Mouse (Mus musculus): Measurements from ENCODE around the gene Map3k19. TPM values are rescaled to one million over a fixed set of nuclear protein-coding genes. Genes with fewer than 3 reads are reported as not detected.

Gene Map3k19
- total and polyA plus RNA-seq, 3 experiments, result 0.10 to 0.41 TPM; not detected in 1

GRCm38 (mm10) chr1:127780142-127780541 is 74.7 kb downstream of the Map3k19 start:
- H3K36me3 ChIP-seq (ENCODE audit: control insufficient read depth, insufficient read depth, low read length), result peaks cover 54% of the 10 kb centered on the region
- intact Hi-C loops (cut with DNase I), result no loop called here
- H3K27ac ChIP-seq, result no peak overlapping the region
- no peak for DNase-seq
- peaks cover 19% of the 10 kb centered on the region for H3K4me1 ChIP-seq (ENCODE audit: control insufficient read depth, insufficient read depth, low read length)
- H3K27me3 ChIP-seq (ENCODE audit: control insufficient read depth, insufficient read depth, low read length), result no peaks in the 10 kb centered on the region
- no peak overlapping the region for H3K9ac ChIP-seq (ENCODE audit: low read depth, low read length)
- WGBS, result 13% methylated on average over 3 of the region's 3 CpGs
- no peak for TF ChIP-seq POLR2A (IDR thresholded peaks at IDR 0.05; ENCODE audit: insufficient read depth, low read depth, low read length)
- no peak overlapping the region for H3K4me3 ChIP-seq
- peaks cover 11% of the 10 kb centered on the region for H3K79me2 ChIP-seq (replicated peaks; ENCODE audit: control insufficient read depth, insufficient read depth, low read length)

DNA sequence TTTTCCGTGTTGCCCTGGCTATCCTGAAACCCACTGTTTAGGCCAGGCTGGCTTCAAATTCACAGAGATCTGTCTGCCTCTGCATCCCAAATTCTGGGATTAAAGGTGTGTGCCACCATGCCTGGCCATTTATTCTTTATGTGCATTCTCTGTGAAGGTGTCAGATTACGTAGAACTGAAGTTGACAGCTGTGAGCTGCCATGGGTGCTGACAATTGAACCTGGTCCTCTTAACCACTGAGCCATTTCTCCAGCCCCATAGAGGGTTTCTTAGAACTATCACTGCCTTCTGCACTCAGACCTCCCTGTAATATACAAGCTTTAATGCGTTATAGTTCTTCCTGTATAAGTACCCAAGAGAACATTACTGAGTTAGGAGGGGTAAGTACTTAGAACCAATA is 76.2 kb downstream of the Map3k19 start:
- TF ChIP-seq EP300 (IDR thresholded peaks at IDR 0.05; ENCODE audit: insufficient read depth, low read depth, low read length), result no peak
- TF ChIP-seq CTCF (IDR thresholded peaks at IDR 0.05), result no peak
- TF ChIP-seq POLR2A (IDR thresholded peaks at IDR 0.05; ENCODE audit: insufficient read depth, low read depth, low read length), result no peak
- Histone ChIP-seq H3K4me3 (no peak overlapping the region), H3K79me2 (replicated peaks; ENCODE audit: control insufficient read depth, insufficient read depth, low read length) (peaks cover 11% of the 10 kb centered on the region), H3K36me3 (ENCODE audit: control insufficient read depth, insufficient read depth, low read length) (peaks cover 45% of the 10 kb centered on the region), H3K4me1 (ENCODE audit: control insufficient read depth, insufficient read depth, low read length) (peaks cover 17% of the 10 kb centered on the region), H3K9ac (ENCODE audit: low read depth, low read length) (no peak overlapping the region), H3K27me3 (ENCODE audit: control insufficient read depth, insufficient read depth, low read length) (no peaks in the 10 kb centered on the region), H3K27ac (no peak overlapping the region)
- WGBS, result 80% methylated on average over 3 of the region's 3 CpGs
- intact Hi-C loops (cut with DNase I), result loop anchor here (5.0 to 10.0 kb wide), 2 partner anchors 464 to 574 kb away; partner anchors contain the start of genes Mgat5 and Ubxn4
- DNase-seq, result no peak

DNA sequence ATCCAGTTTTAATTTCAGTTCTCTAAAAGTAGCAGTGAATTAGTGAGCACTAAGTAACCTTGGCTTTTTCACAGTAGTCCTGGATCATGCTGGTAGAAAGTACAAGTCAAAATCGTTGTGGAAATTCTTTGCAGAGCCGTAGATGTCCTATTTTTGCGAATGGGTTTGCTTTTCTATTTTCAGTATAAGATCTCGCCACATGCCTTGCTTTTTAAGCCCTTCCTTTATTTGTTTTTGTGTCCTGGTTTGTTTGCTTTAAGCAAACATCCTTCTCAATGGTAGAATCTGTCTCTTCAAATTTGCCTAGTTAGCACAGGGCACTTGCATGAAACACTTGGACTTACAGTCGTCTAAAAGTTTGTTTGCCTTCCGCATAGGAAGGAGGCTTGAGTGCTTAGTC is 78.6 kb downstream of the Map3k19 start:
- Histone ChIP-seq H3K27ac (no peak overlapping the region), H3K9ac (ENCODE audit: low read depth, low read length) (no peak overlapping the region), H3K36me3 (ENCODE audit: control insufficient read depth, insufficient read depth, low read length) (peaks cover 34% of the 10 kb centered on the region), H3K4me3 (no peak overlapping the region), H3K79me2 (replicated peaks; ENCODE audit: control insufficient read depth, insufficient read depth, low read length) (peaks cover 5% of the 10 kb centered on the region; the same call in 1 of the 2 replicates), H3K4me1 (ENCODE audit: control insufficient read depth, insufficient read depth, low read length) (peaks cover 10% of the 10 kb centered on the region), H3K27me3 (ENCODE audit: control insufficient read depth, insufficient read depth, low read length) (no peaks in the 10 kb centered on the region)
- DNase-seq, result no peak
- intact Hi-C loops (cut with DNase I), result loop anchor here (5.0 to 10.0 kb wide), 2 partner anchors 466 to 571 kb away; partner anchors contain the start of genes Mgat5 and Ubxn4
- 22% methylated on average over 6 of the region's 6 CpGs for WGBS
- no peak for TF ChIP-seq POLR2A (IDR thresholded peaks at IDR 0.05; ENCODE audit: insufficient read depth, low read depth, low read length)
- TF ChIP-seq CTCF (IDR thresholded peaks at IDR 0.05), result no peak
- TF ChIP-seq EP300 (IDR thresholded peaks at IDR 0.05; ENCODE audit: insufficient read depth, low read depth, low read length), result no peak

GRCm38 (mm10) chr1:127775206-127775720 is 79.6 kb downstream of the Map3k19 start:
- H3K79me2 ChIP-seq (replicated peaks; ENCODE audit: control insufficient read depth, insufficient read depth, low read length), result peaks cover 2% of the 10 kb centered on the region; the same call in 1 of the 2 replicates
- no peak for DNase-seq
- H3K4me3 ChIP-seq, result peak overlapping the region; percentile 98
- peak overlapping the region; percentile 98 for H3K27ac ChIP-seq
- peaks cover 27% of the 10 kb centered on the region for H3K36me3 ChIP-seq (ENCODE audit: control insufficient read depth, insufficient read depth, low read length)
- no peaks in the 10 kb centered on the region for H3K27me3 ChIP-seq (ENCODE audit: control insufficient read depth, insufficient read depth, low read length)
- intact Hi-C loops (cut with DNase I), result loop anchor here (5.0 to 10.0 kb wide), 2 partner anchors 467 to 570 kb away; partner anchors contain the start of genes Mgat5 and Ubxn4
- TF ChIP-seq EP300 (IDR thresholded peaks at IDR 0.05; ENCODE audit: insufficient read depth, low read depth, low read length) (no peak), CTCF (IDR thresholded peaks at IDR 0.05) (no peak), POLR2A (IDR thresholded peaks at IDR 0.05; ENCODE audit: insufficient read depth, low read depth, low read length) (no peak)
- H3K4me1 ChIP-seq (ENCODE audit: control insufficient read depth, insufficient read depth, low read length), result peaks cover 7% of the 10 kb centered on the region
- WGBS, result 8% methylated on average over 10 of the region's 10 CpGs
- peak overlapping the region; percentile 33; the same call in 1 of the 2 replicates for H3K9ac ChIP-seq (ENCODE audit: low read depth, low read length)

- no peak for DNase-seq
- 1% methylated on average over 31 of the region's 31 CpGs for WGBS
- intact Hi-C loops (cut with DNase I), result loop anchor here (5.0 to 10.0 kb wide), 3 partner anchors 93 to 570 kb away; partner anchors contain the start of genes Mgat5, R3hdm1, Rab3gap1 and Zranb3
Measured at GRCm38 (mm10) chr1:127774501-127774880, 80.3 kb downstream of the Map3k19 start.

More at GRCm38 (mm10) chr1:127774501-127774880, 80.3 kb downstream of the Map3k19 start:
- H3K27me3 ChIP-seq (ENCODE audit: control insufficient read depth, insufficient read depth, low read length), result no peaks in the 10 kb centered on the region
- peaks cover 2% of the 10 kb centered on the region; the same call in 1 of the 2 replicates for H3K79me2 ChIP-seq (replicated peaks; ENCODE audit: control insufficient read depth, insufficient read depth, low read length)
- peaks cover 20% of the 10 kb centered on the region for H3K36me3 ChIP-seq (ENCODE audit: control insufficient read depth, insufficient read depth, low read length)
- H3K4me1 ChIP-seq (ENCODE audit: control insufficient read depth, insufficient read depth, low read length), result peaks cover 3% of the 10 kb centered on the region
- TF ChIP-seq CTCF (IDR thresholded peaks at IDR 0.05), result no peak
- no peak for TF ChIP-seq POLR2A (IDR thresholded peaks at IDR 0.05; ENCODE audit: insufficient read depth, low read depth, low read length)
- TF ChIP-seq EP300 (IDR thresholded peaks at IDR 0.05; ENCODE audit: insufficient read depth, low read depth, low read length), result no peak
- H3K9ac ChIP-seq (ENCODE audit: low read depth, low read length), result peak overlapping the region; percentile 73
- H3K4me3 ChIP-seq, result peak overlapping the region; percentile 98
- H3K27ac ChIP-seq, result peak overlapping the region; percentile 98

All from heart, adult 2 months (tissue).